Mouse (Mus musculus): Measurements from ENCODE around the gene Rbms1.

The Rbms1 gene

DNA sequence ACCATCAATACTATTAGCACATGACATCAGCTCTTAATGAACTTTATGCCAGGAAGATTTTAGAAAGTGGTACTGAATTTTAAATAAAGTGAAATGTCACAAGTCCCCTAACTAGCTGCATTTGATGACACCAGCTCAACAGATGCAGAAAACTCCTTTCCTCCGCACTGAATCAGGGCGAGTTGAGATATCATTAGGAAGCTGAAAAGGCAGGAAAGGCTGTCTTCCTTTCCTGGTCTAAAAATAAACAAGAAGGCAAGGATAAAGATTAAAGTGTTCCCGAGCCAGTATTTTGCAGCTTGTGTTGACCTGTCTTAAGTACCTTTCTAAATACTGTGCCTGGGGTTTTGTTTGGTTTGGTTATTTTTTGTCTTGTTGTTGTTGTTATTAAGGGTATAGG lies 42.9 kb downstream of the Rbms1 start:
- DNase-seq (ENCODE audit: low read depth, low spot score) = no peak

DNA sequence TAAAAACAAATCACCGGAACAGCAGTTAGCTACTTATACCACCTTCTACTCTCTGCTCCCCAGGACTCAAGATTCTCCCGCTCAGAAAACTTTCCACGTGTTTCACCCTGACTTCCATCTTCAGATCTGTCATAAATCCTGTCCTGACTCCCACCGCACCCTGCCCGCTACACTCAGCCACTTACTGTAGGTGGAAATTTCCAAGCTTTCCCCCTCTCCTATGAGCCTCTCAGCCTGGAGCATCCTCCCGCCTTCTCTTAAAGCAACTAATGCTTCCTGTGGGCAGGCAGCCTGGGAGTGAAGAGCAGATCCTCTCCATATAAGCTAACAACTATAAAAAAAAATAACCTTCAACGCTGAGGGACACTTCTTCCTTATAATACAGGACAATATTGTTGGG lies 44.6 kb downstream of the Rbms1 start:
- DNase-seq (ENCODE audit: low read depth, low spot score) = no peak

GRCm38 (mm10) chr2:60914524-60915280 lies 48.3 kb downstream of the Rbms1 start:
- no peak for DNase-seq (ENCODE audit: low read depth, low spot score)

- no peak for DNase-seq (ENCODE audit: low read depth, low spot score)
Observed at GRCm38 (mm10) chr2:60913281-60913680, 49.7 kb downstream of the Rbms1 start.

DNA sequence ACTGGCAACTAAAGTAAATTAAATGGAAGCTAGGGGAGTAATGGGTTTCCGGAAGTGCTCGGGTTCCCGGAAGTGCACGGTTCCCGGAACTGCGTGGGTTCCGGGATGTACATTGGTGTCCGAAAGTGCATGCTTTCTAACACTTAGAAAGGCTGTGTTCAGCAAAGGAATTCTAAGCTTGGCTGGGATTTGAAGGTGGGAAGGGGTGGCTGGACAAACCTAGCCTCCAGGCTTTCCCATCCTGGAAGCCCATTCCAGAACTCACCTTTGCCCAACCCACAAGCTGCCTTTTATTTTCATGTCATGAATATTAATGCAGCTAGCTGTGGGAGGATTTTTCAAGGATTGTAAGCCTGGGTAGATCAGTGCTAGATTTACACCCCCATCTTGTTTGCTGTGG lies 51.3 kb downstream of the Rbms1 start:
- DNase-seq (ENCODE audit: low read depth, low spot score) = no peak

- DNase-seq (ENCODE audit: low read depth, low spot score) = no peak
Observed at GRCm38 (mm10) chr2:60910820-60911219, 52.2 kb downstream of the Rbms1 start.

DNA sequence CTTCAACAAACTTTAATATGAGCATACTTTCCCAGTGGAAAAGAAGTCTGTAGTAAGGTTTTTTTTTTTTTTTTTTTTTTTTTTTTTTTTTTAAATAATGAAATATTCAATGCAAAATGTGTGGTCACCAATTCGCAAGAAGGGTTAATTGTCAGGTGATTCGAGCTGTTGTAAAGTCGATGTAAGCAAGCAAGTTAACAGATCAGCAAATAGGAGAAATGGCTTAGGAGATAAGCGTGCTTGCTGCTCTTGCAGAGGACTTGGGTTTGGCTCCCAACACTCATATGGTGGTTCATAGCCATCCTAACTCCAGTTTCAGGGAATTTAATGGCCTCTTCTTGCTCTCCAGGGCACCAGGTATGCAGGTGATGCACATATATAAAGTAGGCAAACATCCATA lies 54.4 kb downstream of the Rbms1 start:
- no peak for DNase-seq (ENCODE audit: low read depth, low spot score)

- DNase-seq (ENCODE audit: low read depth, low spot score) = no peak
Observed at GRCm38 (mm10) chr2:60908116-60908515, 54.9 kb downstream of the Rbms1 start.

- peak; percentile 54 for DNase-seq (ENCODE audit: low read depth, low spot score)
Observed at GRCm38 (mm10) chr2:60905283-60905682, 57.7 kb downstream of the Rbms1 start.

GRCm38 (mm10) chr2:60904141-60904540 lies 58.9 kb downstream of the Rbms1 start:
- DNase-seq (ENCODE audit: low read depth, low spot score) = peak; percentile 77

DNA sequence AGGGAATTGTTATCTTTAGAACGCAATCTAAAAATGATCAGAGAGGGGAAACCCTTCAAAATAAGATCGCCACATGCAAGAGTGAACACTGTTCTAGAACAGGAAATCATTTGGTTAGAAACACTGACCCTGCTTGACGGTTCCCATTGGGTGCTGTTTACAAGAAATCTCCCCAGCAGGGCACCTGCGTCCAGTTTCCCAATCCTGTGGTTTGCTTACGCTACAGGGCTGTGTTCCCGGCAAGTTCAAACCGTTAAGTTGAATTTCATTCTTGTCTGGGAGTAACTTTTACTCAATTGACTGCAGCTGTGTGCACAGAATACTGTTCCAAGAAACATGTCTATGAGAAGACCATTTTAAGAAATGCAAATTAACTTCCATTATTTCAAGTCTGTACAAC lies 59.5 kb downstream of the Rbms1 start:
- no peak for DNase-seq (ENCODE audit: low read depth, low spot score)

DNA sequence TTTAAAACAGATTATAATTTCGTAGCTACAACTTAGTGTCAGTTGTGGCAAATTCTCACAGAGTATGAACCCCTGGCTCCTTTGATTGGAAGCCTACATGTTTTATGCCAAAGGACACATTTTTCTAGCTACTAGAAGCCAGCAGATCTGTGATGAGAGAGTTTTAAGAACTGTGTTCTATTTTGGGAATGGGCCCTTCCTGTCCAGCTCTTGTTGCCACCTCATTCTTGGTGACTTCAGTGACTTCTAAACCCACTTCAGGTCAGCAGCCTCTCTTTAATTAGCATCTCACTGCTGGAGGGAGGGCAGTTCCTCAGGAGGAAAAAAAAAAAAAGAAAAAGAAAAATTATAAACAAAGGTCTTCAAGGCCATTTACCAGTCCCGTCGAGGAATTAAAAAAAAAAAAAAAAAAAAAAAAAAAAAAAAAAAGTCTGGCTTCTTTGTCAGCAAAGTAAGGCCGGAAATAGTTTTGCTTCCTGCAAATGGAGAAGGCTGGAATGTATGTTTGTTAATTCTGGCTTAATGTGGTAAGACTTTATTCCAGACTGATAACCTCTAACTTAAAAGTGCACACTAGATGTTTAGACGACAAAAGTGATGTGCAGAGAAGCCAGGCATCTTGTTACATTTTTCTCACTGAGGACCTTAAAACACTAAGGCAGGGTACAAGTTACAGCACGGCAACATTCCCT lies 60.4 kb downstream of the Rbms1 start:
- DNase-seq (ENCODE audit: low read depth, low spot score) = no peak

DNA sequence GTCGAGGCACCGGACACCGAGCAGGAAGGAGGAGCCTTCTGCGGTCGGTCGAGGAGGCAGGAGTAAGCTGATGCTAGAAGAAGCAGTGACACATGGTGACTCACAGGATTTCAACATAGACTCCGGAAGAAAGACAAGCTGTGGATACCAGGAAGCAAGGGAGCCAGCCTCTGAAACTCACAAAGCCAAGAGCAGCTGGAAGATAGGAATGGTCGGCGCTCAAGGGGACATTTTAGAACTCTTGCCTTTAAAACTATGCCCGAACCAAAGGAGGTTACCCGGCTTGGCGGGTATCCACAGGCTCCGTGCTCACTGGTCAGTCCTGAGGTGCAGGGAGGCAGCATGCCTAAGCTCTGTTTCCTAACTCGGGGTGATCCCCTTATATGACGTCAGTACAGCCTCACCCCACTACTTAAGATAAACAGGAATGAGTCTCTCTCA lies 61.5 kb downstream of the Rbms1 start:
- no peak for DNase-seq (ENCODE audit: low read depth, low spot score)

DNA sequence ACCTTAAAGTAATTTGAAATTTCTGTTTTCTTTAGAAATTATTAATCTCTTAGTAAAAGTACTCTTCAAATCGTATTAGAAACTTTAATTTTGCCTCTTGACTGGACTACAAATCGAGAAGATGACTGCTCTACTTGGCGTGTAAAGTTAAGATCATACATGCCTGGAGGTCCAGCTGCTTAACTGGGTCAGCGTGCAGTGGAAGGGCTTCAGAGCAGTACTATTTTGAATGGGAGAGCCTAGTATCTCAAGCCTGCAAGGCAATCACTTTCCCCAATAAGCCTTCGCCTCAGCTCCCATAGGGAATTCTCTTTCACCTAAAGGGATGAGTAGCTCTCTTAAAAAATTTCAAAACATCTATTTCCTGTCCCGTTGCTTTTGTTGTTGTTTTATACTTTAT lies 62.0 kb downstream of the Rbms1 start:
- DNase-seq (ENCODE audit: low read depth, low spot score) = no peak

GRCm38 (mm10) chr2:60893042-60893441 lies 70.0 kb downstream of the Rbms1 start:
- DNase-seq (ENCODE audit: low read depth, low spot score) = no peak

DNA sequence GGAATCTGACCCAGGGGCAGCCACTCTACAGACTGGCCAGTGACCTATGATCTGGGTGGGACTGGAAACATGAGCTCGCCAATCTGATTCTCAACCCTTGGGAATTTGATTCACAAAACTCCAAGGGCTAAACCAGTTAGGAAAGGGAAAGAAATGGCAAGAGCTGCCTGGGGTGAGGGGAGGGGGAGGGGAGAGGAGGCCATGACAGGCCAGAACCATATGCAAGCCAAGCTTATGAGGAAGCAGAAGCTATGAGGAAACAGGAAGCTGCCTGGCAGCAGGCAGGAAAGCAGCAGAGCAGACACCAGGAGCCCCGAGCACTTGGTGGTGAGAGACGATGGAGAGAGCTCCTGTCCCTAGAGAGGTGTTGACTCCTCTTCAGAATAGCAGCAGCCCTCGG lies 79.1 kb downstream of the Rbms1 start:
- DNase-seq (ENCODE audit: low read depth, low spot score) = peak; percentile 40

GRCm38 (mm10) chr2:60883043-60883365 lies 80.0 kb downstream of the Rbms1 start:
- no peak for DNase-seq (ENCODE audit: low read depth, low spot score)

DNA sequence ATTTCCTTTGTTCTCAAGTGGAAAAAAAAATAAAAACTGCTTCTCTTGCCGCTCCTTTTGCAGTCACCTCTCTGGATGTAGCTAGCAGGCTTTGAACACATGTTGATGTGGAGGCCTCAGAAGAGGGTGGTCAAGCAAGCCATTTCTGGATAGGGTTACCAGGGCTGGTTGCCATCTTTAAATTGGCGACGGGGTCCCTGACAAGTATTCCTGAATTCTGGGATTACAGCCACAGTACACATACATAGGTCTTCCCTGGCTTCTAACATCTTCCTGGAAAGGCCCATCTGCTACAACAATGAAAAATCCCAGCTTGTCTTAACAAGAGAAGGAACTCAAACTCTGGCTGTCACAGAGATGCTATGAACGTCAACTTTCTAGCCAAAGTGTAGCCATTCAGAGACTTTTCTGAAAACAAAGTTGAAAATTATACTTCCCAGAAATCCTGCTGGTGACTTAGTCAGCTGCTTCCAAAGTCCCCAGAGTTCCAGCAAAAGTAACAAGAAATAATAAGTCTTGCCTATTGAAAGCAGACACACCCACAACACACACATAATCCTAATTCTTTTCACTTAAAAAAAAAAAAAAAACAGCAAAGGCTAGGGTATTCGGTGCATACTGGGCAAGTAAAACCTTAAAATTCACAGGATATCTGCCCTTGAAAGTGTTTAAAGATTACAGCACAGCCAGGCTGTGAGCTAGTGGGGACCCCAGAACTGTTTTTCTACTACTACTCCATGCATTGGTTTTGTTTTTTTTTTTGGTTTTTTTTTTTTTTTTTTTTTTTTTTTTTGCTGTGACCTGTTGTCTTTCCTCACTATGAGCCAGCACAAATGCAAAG lies 80.6 kb downstream of the Rbms1 start:
- DNase-seq (ENCODE audit: low read depth, low spot score) = no peak

- no peak for DNase-seq (ENCODE audit: low read depth, low spot score)
Observed at GRCm38 (mm10) chr2:60881571-60882041, 81.4 kb downstream of the Rbms1 start.

GRCm38 (mm10) chr2:60880789-60881570 lies 82.0 kb downstream of the Rbms1 start:
- DNase-seq (ENCODE audit: low read depth, low spot score) = peak; percentile 82

- DNase-seq (ENCODE audit: low read depth, low spot score) = no peak
Observed at GRCm38 (mm10) chr2:60879966-60880788, 82.8 kb downstream of the Rbms1 start.
